Mouse (Mus musculus) liver, embryonic 14.5 days (tissue): ENCODE measurements at regions not wholly inside any gene's neighbourhood (a gene's known extent, or its start where the extent isn't known, plus 50 kb on each side); places are given as distances from the start of the nearest gene placed in this dataset.

Source experiments
- ATAC-seq: fragments of 200-750 bp; cut with Nextera tagmentation; 2 replicates; pipeline ENCODE4 v1.8.0; 2017; ENCODE audit warnings: moderate number of reproducible peaks, mild to moderate bottlenecking, moderate library complexity; ENCODE audit not compliant: insufficient read depth
- DNase-seq, 3 experiments: peaks; one replicate each; pipeline ENCODE4 v3.0.0-alpha.2; 2012 to 2013; ENCODE audit warnings: low read depth in 3 of 3, low spot score in 3 of 3
- H3K27ac ChIP-seq: fragments of 300-500 bp; sonication (generic); 2 replicates; pipeline ENCODE4 v1.5.1; 2014; ENCODE audit warnings: moderate library complexity, mild to moderate bottlenecking, control low read depth, inconsistent platforms
- H3K27me3 ChIP-seq: fragments of 300-500 bp; sonication (generic); 2 replicates; pipeline ENCODE4 v1.6.1; 2014; ENCODE audit warnings: mild to moderate bottlenecking, low read length, moderate library complexity; ENCODE audit not compliant: control insufficient read depth, insufficient read depth
- H3K36me3 ChIP-seq: fragments of 300-500 bp; sonication (generic); replicated peaks from 2 replicates; pipeline ENCODE4 v1.6.1; 2014; ENCODE audit warnings: low read depth; ENCODE audit not compliant: control insufficient read depth, insufficient read depth
- H3K4me1 ChIP-seq, 2 experiments: fragments of 200-500 bp in 1 of 2; fragments of 300-500 bp in 1 of 2; sonication (generic) in 1 of 2; replicated peaks; 2 replicates each; pipeline ENCODE4 v1.6.1; 2012 to 2014; ENCODE audit warnings: antibody characterized with exemption in 1 of 2, inconsistent platforms in 1 of 2, low read length in 1 of 2; ENCODE audit not compliant: control insufficient read depth in 2 of 2, insufficient read depth in 2 of 2
- H3K4me2 ChIP-seq: fragments of 300-500 bp; sonication (generic); 2 replicates; pipeline ENCODE4 v1.6.1; 2014; ENCODE audit warnings: low read depth, mild to moderate bottlenecking, control low read depth, moderate library complexity
- H3K4me3 ChIP-seq, 2 experiments: fragments of 200-500 bp in 1 of 2; fragments of 300-500 bp in 1 of 2; sonication (generic) in 1 of 2; 2 replicates each; pipeline ENCODE4 v1.5.1; 2012 to 2014; ENCODE audit warnings: low read depth in 2 of 2, low read length in 2 of 2, mild to moderate bottlenecking in 2 of 2, control low read depth in 1 of 2, inconsistent platforms in 1 of 2, moderate library complexity in 1 of 2; ENCODE audit not compliant: insufficient read depth in 1 of 2
- H3K9ac ChIP-seq: fragments of 300-500 bp; sonication (generic); replicated peaks from 2 replicates; pipeline ENCODE4 v1.6.1; 2014; ENCODE audit warnings: mild to moderate bottlenecking, control low read depth, moderate library complexity
- H3K9me3 ChIP-seq: fragments of 300-500 bp; sonication (generic); 2 replicates; pipeline ENCODE4 v1.6.1; 2016; ENCODE audit warnings: low read length, mixed read lengths; ENCODE audit not compliant: control insufficient read depth
- CTCF ChIP-seq: IDR thresholded peaks from 2 replicates; pipeline ENCODE4 v1.5.1; 2016; ENCODE audit warnings: antibody characterized with exemption, low read depth, control low read depth
- EP300 ChIP-seq: IDR thresholded peaks from 2 replicates; pipeline ENCODE4 v1.6.1; 2016; ENCODE audit warnings: antibody characterized with exemption, low read depth
- WGBS: fragments of 180-500 bp; shearing (Covaris S2); extraction: QIAGEN DNeasy Blood & Tissue Kit; methylation state at CpG from one replicate; pipeline ENCODE4 v1.1.7; 2014; ENCODE audit not compliant: insufficient replicate concordance; 5-methylcytosine and 5-hydroxymethylcytosine counted together

DNA sequence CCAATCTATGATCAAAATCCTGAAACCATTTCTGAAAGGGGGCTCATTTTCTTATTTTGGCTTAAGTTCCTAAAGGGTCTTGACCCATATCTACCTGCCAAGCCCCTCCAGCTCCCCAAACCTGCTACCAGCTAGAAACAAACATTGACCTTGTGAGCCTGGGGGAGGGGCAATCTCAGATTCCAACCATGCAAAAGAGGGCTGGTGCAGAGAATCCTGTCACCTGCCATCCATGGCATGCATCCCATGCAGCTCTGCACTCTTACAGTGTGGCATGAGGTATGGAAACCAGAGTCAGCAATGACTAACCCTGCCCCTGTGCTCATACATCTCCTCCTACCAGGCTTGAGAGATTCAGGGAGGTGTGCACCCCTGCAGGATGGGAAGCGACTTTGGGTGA, 90.3 kb upstream of the Kdm8 start:
- DNase-seq (no peak), ATAC-seq (no peak)

DNA sequence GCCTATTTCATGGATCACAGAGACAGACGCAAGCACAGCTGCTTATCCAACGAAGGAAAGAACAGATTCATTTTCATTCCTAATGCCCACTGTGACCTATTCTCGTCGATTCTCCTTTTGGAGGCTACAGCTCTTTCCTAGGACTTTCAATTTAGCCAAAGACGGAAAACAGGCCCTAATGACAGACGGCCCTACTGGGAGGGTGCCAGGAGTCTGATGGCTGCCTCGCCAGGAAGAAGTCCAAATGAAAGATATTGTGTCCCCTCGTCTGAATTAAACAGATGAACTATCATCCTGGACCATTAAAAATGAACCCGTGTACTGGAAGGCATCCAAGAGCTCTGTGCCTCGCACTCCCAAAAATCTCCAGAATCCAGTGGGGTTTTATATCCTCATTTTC, 89.5 kb upstream of the Kdm8 start:
- no peaks in the 10 kb centered on the region for H3K36me3 ChIP-seq

More for the DNA sequence above, 90.3 kb upstream of the Kdm8 start:
- WGBS, result 50% methylated on average over 1 of the region's 1 CpGs
- Histone ChIP-seq H3K4me2 (no peak overlapping the region), H3K36me3 (no peaks in the 10 kb centered on the region), H3K4me1 (no peaks in the 10 kb centered on the region), H3K9me3 (no peaks in the 10 kb centered on the region), H3K27me3 (no peaks in the 10 kb centered on the region), H3K4me3 (no peak overlapping the region), H3K9ac (no peak overlapping the region), H3K27ac (no peak overlapping the region)
- TF ChIP-seq CTCF, result no peak
- TF ChIP-seq EP300, result no peak

DNA sequence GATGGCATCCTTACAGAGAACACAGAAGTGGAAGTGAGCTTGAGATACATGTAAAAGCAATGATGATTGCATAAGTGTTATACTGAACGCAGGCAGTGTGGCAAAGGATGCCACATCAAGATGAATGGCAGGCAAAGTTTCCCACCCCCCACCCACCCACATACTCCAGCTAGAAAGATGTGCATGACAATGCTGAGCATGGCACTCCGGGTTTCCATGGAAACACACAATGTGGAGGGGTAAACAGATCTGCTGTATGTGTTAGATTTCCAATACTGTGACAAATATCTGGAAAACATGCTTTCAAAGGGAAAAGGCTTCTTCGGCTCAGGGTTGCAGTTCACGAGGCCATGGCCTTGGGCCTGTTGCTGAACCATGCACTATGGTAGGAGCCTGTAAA, 86.5 kb upstream of the Kdm8 start:
- Histone ChIP-seq H3K9ac (no peak overlapping the region), H3K4me3 (no peak overlapping the region), H3K9me3 (no peaks in the 10 kb centered on the region), H3K36me3 (no peaks in the 10 kb centered on the region), H3K4me1 (no peaks in the 10 kb centered on the region), H3K27me3 (no peaks in the 10 kb centered on the region), H3K4me2 (no peak overlapping the region), H3K27ac (no peak overlapping the region)
- TF ChIP-seq CTCF (no peak), EP300 (no peak)
- DNase-seq, result no peak
- ATAC-seq, result no peak
- 46% methylated on average over 4 of the region's 4 CpGs for WGBS

More for the DNA sequence above, 89.5 kb upstream of the Kdm8 start:
- ATAC-seq, result no peak
- DNase-seq, result no peak
- H3K9me3 ChIP-seq, result no peaks in the 10 kb centered on the region
- H3K27me3 ChIP-seq, result no peaks in the 10 kb centered on the region
- H3K4me1 ChIP-seq, result no peaks in the 10 kb centered on the region
- TF ChIP-seq EP300, result no peak
- no peak for TF ChIP-seq CTCF
- H3K4me2 ChIP-seq, result no peak overlapping the region
- H3K27ac ChIP-seq, result no peak overlapping the region
- no peak overlapping the region for H3K4me3 ChIP-seq
- 60% methylated on average over 10 of the region's 10 CpGs for WGBS
- no peak overlapping the region for H3K9ac ChIP-seq

DNA sequence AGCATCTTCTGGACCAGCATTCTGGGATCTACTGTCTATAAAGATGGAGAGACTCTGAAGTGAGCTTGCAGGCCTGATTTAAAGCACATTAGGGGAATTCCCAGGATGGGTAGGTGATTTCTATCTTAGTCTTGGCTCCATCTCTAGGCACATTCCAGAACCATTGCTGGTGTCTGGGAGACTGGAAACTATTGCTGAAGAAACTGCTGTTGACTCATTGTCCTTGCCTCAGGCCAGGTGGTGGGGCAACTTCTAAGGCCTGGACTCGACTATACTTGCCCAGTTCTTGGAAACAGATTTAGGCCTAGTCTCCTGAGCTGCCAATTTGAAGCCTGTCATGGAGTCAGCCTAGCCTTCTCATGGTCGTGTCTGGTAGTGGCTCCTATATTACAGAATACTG, 61.5 kb upstream of the Kdm8 start:
- Histone ChIP-seq H3K9me3 (no peaks in the 10 kb centered on the region), H3K4me2 (no peak overlapping the region), H3K27ac (no peak overlapping the region), H3K4me3 (no peak overlapping the region), H3K27me3 (no peaks in the 10 kb centered on the region), H3K9ac (no peak overlapping the region), H3K36me3 (no peaks in the 10 kb centered on the region), H3K4me1 (no peaks in the 10 kb centered on the region)
- DNase-seq, result no peak
- WGBS, result 39% methylated on average over 2 of the region's 2 CpGs
- ATAC-seq, result no peak
- no peak for TF ChIP-seq CTCF
- no peak for TF ChIP-seq EP300

DNA sequence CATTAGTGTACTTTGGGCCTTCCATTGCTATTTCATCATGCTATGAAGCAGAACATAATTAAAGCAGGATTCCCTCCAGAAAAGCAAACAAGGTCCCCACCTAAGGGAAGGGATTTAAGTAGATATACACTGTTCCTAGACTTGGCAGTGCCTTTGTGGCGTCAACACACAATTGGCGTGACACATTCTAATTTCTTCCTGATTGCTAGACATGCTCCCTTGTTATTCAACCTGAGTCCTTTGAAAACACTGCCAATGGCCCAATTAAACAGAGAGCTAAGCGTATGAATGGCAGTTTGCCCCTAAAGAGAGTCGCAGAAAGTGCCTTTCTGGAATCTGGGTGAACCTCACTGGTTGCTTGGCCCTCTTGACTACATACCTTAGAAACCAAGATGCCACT, 60.3 kb upstream of the Kdm8 start:
- WGBS, result 64% methylated on average over 4 of the region's 4 CpGs
- Histone ChIP-seq H3K9ac (no peak overlapping the region), H3K27ac (no peak overlapping the region), H3K4me3 (no peak overlapping the region), H3K4me1 (no peaks in the 10 kb centered on the region), H3K27me3 (no peaks in the 10 kb centered on the region), H3K9me3 (no peaks in the 10 kb centered on the region), H3K4me2 (no peak overlapping the region), H3K36me3 (no peaks in the 10 kb centered on the region)
- TF ChIP-seq EP300 (no peak), CTCF (no peak)
- ATAC-seq (no peak), DNase-seq (no peak)
